Mouse (Mus musculus) embryo, embryonic 9.5 days (tissue): ENCODE measurements at regions not wholly inside any gene's neighbourhood (a gene's known extent, or its start where the extent isn't known, plus 50 kb on each side); places are given as distances from the start of the nearest gene placed in this dataset.

Source experiments
- DNase-seq: peaks from one replicate; pipeline ENCODE4 v3.0.0-alpha.2; 2017; ENCODE audit errors: extremely low spot score

DNA sequence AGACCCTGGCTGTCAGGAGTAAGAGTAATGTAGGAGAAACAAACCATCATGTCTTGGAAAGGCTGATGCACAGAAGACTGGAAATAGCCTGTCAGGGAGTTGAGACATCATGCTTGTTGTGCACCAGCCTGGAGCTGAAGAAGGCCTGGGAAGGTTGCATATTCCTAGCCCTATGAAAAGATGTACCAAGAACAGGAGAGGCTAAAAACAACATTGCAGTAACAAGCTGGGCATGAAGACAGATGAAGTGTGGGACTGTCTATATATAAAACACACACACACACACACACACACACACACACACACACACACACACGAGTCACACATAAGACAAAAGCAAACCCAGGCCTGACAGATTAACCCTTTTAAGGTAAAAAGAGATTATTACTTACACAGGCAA is 185.1 kb upstream of the Tmem72 start:
- DNase-seq = no peak

DNA sequence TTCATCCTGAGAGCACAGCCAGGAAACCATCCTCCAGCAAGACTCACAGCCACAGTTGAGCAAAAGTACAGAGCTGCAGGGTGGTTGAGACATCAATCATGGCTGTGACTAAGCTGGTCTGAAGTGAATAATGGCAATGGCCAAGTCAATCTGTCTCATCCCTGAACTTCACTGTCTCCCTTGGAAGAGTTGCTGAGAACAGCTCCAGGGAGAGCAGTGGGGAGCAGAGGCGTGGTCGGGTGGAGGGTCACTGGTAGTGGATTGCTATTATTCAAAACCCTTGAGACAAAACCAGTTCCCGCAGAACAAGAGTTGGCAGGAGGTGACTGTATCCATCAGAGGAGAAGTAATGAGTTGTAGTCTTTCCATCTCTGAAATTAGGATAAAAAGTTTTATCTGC is 185.7 kb upstream of the Tmem72 start:
- no peak for DNase-seq

DNA sequence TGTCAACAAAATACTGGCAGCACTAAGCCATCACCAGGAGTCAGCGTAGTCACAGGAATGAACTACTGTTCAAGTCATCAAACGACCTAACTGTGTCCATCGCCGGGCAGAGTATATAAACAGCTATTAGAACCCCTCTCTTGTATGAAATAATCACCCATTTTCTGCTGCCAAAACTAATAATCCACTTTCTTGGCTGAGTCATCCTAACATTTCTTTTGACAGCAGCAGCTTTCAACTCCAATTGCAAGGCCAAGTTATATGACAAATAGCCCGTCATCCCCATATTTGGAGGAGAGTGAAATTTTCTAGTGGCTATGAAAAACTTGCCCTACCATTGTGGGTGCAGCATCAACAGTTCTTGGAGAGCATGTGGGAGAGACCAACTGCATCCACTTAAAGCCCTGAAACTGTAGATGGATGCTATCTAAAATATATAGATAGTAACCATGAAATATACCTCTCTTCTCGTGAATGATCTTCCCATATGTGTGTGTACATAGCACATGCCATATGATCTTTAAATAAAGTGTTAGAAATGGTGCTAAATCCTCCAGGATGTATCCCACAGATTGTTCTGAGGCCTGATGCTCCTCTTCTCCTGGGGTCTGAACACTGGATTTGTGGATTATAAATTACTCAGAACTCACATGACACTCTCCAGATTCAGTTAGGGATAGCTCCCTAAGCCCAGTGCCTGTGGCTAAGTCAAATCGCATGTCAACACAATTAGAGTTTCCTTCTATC is 189.9 kb upstream of the Tmem72 start:
- no peak for DNase-seq

DNA sequence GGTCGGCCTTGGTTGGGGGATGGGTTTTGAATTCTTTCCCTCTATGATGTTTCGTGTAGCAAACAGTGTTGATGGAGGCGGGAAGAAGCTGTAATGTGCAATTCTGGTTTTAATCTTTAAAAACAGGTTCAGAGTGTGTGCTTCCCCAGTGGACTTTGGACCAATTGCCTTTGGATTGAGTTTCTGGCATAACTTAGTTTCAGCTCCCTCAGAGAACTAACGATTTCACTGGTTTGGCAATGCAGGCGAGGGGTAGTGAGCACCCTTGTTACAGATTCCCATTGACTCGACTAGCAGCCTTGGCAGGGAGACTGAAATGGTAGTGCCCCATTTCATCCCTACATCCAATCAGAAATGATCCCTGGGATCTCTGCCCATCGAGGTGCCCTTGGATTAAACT is 193.9 kb upstream of the Tmem72 start:
- DNase-seq = no peak

DNA sequence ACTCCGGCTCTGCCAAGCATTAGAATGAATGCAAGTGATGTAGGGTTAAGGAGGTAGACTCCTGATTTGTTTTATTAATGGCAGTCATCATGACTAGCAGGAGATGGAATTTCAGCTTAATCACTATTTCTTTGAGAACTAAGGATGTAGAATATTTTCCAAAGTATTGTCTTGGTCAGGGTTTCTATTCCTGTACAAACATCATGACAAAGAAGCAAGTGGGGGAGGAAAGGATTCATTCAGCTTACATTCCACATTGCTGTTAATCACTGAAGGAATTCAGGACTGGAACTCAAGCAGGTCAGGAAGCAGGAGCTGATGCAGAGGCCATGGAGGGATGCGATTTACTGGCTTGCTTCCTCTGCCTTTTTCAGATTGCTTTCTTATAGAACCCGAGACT is 195.4 kb upstream of the Tmem72 start:
- no peak for DNase-seq

DNA sequence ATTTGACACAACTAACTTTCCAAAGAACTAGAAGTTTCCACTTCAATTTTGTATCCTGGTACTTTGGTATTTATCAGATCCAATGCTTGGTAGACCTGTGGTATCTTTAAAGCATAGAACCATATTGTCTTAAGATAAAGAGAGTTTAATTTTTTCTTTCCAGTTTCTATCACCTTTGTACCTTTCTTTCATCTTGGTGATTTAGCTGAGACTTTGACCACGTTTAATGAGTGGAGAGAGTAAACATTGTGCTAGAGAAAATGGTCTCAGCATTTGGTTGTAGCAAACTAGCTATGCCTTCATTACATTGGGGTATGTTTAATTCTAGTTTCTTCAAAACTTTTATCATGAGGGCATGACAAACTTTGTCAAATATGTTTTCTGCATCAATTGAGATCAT is 197.4 kb upstream of the Tmem72 start:
- no peak for DNase-seq

DNA sequence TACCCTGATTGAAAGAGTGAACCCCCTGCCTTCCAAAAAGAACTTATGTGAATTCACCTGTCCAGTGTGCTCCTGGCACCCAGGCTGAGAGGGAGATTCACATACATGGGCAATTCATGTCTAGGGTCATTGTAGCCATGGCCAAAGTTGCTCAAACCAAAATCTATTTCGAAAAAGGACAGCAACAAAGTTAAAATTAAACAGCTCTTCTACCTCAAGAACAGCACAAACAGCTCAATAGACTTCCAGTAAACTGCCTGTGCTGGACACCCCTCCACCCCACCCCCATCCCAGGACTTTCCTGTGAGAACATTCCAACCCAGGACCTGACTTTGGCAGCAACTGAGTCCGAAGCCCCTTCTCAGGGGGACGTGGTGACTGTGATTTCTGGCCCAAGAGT is 218.3 kb upstream of the Tmem72 start:
- DNase-seq = no peak

DNA sequence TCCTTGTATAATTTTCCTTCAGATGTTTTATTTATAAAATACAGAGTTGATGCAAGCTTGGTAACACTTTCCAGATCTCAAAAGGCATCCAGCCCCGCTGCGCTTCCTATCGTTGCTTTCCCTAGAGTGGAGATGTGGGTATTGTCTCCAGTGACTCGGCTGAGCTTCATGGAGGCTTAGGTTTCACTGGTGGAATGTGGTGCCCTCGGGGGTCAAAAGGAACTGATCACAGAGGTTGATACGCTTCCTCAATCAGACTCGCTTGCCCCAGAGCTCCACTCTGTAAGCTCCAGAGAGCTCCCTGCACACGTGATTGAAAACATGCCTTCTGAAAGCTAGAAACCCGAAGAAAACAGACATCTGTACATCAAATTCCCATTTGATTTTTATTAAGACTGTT is 224.9 kb upstream of the Tmem72 start:
- DNase-seq = no peak

DNA sequence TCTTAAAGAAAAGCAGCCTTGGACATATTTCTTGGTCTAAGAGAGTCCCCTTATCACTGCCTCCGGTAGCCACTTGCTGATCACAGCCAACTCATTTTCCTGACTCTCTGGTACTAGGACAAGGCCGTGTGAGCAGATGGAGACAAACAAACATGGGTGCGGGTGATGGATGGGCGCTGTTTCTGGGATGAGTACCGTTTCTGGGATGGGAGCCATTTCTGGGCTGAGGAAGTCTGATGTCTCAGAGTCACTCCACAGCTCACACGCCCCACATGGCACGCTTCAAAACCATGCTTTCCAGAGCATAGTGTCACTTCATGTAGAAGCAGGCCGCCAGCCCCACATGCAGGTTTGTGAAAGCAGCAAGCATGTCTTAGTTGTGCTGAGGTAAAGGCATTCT is 225.6 kb upstream of the Cxcl12 start:
- DNase-seq = no peak

DNA sequence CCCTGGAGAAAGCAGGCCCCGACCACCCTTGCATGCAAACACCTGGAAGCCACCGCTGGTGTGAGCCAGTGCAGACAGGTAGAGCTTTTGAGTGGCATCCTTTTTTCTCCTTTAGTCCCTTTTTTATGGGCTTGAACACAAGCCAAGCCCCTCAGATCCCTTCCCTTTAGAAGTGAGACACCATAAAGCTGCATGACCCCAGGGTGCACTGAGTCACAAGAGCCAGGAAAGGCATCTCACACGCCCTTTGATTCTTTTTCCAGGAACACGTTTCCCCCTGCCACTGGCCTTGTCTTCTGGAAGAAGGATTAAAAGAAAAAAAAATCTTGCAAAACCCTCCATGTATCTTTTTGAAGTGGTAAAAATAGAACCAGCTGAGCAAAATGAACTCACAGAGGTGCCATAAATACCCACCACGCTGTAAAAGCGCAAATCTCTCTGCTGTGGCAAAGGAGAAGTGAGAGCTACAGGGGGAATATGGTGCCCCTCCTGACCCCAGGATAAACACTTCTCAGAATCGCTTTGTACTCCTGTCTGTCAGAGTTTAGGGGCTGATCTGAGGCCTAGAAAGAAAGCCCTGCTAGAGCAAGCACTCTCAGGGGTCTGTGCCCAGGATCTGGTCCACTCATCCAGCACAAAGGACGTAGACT is 222.1 kb upstream of the Cxcl12 start:
- DNase-seq = peak; percentile 34

DNA sequence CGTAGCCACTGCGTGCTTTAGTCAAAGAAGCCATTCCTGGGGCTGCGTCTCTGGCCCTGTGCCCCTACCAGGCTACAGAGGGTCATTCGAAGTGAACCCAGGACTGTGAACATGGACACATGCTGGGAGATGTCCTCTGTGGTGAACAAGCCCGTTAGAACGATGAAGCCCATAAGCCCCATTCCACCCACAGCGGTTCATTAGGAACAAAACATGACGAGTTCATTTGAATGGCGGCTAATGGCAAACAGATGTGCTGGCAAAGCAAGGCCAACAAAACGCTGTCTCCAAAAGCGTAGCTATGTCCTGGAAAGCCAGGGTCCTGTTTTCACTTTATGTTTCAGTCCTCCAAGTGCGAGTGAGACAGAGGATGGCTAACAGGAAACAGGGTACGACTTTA is 208.7 kb upstream of the Cxcl12 start:
- DNase-seq = peak; percentile 42

DNA sequence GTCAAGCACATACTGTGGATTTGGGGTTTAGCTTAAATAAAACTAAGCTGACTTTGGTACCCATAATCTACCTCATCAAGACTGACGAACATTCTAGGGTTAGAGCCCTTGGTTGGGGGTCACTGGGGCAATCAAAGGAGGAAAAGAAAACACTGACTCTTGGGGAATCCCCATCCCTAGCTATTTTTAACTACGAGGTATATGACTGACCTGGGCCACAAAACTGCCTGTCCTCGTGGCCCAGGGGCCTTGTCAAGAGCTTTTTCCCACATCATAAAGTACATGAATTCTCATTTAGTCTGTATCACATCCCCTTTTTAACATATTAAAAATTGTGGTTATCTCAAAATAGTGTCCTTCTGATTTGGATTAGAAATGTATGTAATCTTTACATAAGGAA is 207.7 kb upstream of the Cxcl12 start:
- DNase-seq = no peak

DNA sequence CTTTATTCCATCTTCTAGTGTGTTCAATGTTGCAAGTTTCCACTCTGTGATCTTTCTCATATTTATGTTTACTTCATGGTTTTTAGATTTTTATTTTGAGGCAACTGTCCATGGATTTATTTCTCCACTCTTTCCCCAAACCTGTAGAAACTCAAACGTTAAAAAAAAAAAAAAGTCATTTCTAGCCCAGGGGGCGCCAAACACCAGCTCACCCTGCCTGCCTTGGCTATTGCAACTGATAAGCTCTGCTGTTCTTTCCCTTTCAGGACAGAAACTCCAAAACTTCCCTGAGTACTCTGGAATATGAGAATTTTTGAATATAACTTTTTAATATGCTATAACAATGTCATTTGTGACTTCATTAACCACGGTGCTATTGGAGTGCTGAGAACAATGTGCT is 201.9 kb upstream of the Cxcl12 start:
- no peak for DNase-seq

DNA sequence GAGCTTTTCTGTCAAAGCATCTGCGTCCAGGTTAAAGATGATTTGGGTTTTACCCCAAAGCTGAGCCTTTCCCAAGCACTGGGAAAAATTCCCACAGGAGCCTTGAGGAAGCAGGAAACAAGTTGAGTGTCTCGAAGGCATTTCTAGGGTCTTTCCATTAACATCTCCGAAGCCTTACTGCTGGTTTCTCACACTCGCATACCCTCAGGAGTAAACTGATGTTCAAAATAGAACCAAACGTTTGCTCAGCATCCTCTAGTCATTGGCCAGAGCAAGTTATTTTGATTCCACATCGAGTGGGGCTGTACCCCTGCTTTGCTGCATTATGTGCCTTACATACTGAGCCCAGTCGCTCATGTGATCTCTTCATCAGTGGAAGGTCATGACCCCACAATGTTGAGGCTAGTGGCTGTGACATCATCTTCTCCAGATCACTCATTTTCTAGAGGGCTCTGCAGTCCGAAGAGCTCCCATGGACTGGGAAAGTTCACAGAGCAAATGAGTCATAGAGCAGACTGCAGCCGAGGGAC is 198.9 kb upstream of the Cxcl12 start:
- DNase-seq = no peak

DNA sequence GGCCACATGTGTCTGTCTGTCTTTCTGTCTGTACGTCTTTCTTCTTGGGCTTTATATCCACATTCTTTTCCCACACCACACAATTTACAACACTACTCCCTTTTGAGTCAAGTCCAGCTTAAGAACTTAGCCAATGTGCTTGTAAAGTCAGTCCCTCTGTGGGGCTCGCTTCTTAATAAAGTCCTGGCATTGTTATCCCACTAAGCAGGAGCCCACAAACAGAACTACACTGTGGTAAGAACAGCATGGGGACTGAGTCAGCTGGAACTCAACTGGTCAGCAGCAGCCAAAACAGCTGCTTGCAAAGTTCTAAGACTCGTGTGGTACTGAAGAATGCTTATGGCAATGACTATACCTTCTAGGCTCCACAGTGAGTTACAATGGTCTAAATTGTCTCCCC is 193.5 kb upstream of the Cxcl12 start:
- DNase-seq = no peak

DNA sequence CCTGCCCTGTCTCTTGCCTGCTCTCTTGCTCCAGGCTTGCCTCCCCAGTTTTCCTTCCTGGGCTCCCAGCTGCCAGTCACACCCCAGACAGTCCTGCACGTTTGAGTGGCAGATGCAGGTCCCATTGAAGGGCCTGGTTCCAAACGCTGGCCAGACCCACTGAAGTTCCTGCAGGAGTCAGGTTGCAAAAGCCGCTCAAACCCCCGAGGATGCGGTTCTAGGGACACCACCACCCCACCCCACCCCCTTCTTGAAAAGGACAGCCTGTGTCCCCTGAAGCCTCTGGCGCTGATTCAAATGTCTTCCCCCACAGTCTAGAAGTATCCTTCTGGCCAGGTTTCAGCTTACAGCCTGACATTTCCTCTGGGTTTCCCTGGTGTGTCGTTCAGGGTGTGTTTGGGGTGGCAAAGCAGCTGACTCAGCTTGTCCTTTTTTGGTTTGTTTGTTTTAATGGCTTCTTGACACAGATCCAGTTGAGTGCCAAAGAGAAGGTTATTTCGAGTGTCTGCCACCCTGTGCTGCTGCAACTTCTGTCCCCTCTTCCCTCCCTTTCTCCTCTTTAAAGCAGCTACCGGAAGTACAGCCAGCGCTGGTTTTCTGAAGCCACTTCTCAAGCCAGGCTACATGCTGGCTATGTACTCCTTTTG is 187.9 kb upstream of the Cxcl12 start:
- DNase-seq = peak; percentile 61

DNA sequence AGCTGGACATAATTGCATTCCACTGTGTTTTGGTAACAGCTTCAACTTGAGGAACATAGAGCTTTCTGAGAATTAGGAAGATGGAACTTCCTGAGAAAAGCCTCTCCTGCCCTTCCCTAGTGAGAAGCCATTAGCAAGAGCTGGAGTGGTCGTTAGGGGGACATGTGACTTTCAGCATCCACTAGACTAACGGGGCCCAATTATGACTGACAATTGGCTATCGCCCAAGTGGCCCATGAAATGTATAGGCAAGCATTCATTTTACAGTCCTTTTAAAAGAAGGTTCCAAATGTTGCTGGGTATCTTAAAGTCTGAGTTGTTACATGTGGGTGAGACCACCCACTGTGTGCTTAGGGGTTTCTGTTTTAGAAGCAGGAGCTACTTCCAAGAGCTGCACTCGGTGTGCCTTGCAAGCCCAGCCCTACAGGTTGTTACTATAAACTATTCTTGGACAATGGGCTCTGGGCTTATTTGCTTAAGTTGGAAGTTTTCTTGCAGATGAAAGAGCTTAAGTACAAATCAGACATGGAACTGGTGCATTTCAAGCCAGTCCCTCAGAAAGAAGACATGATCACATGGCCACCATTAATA is 183.1 kb upstream of the Cxcl12 start:
- DNase-seq = no peak

DNA sequence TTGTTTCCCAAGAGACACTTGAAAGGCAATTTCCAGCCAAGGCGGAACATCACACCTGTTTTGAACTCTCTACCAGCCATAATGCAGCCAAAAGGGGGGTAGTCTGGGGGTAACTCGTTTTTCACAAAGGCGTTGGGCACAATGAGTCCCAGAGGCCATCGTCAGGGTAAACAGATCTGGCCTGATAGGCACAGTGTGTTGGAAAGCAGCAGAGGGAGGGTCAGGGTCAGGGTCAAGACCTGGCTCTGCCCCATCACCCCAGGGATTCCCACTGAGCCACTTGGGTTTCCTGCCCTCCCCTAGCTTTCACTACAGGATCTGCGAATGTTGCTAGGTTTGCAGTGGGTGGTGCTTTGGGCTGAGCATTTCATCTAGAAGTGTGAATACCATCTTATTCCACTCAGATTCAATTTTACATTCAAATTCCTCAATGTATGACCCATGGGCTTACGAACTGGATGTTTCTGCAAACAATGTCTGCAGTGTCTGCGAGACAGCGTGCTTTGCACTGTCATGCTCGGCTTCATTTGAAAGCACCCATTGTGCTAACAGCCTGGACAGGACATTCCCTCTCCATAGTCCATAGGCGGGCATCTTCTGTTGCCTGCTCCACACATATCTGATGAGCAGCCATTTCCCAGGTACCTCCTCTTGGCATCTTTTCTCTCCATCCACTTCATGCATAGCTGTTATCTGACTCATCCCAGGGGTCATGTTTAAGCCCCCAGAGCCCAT is 181.9 kb upstream of the Cxcl12 start:
- DNase-seq = peak; percentile 49

DNA sequence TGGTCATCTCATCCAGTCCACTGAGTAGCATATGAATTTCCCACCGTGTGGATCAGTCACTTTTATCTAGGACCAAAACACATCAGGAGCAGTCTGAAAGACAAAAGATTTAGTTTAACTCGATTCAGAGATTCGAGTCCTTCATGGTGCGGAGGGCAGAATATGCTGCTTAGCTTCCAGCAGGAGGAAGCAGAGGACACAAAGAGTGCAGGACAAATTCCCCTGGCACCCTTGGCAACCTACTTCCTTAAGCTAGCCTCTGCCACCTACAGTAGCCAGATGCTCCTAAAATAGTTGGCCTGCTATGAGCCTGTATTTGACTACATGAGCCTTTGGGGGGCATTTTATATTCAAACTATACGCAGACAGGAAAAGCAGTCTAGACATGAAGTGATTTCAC is 181.1 kb upstream of the Cxcl12 start:
- DNase-seq = no peak

DNA sequence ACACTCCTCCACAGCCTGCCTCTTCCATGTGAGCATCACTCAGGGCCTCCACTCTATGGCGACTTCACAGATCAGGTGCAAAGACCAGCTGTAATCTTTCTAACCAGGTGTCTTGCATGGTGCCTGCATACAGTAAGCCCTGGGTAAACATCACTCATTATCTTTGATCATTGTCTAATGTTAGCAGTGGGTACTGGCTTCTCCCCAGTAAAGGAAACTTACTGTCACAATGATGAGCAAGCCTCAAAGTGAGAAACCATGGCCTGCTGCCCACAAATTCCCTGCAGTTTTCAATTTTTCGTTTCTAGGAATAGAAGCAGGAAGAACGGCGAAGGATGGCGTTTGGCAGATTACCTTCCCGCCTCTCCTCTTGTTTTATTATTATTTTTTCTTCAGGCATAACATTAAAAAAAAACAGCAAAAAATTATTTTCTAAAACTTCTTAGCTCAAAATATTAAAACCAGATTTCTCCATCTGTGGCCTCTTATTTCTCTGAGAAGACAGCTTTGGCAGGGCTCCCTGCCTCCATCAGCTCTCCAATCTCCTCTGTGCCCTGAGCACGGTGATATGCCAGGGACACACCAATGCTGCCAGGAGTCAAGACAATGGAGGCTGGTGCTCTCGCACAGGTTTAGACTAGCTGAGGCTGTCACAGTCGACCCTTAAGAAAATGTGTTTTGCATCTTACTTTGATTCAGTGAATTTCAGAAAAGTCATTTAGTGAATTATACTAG is 169.2 kb upstream of the Cxcl12 start:
- DNase-seq = no peak

DNA sequence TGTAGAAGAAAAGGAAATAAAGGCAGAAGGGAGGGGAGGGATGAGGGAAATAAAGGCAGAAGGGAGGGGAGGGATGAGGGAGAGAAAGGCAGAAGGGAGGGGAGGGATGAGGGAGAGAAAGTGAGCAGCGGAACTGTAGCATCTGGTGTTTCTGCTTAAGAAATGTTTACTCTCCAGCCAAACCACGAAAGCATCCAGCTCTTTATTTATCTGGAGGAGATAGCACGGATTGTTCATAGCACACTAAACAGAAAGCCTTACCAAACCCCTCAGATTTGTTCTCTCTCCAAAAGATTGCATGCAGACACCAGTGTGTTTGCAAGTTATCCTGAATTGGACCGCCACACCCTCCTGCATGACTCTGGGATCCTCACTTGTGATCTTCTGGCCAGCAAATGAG is 168.4 kb upstream of the Cxcl12 start:
- DNase-seq = no peak
